In the genomic region with DNA sequence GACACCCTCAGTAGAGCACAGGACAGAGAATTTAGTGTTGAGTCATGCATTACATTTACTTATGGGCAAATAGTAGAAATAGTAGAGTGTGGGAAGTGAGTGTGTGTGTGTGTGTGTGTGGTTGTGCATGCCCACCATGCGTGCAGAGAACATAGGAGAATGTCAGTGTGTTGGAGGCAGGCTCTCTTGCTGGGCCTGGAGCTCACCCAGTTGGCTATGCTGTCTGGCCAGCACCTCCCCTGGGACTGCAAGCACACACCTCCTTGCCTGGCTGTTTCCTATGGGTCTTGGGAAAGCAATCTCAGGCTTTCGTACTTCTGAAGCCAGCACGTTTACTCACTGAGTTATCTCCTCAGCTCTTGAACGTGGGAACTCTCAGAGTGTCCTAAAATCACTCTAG, we compare ENCODE assay signal across 36 mouse cellular contexts. TPM values are rescaled to one million over a fixed set of nuclear protein-coding genes. Genes with fewer than 3 reads are reported as not detected.
DNase-seq lines count a peak whose midpoint lies in the region; ATAC-seq and TF ChIP-seq lines count a peak whose summit lies in the region.
"Had no signal": no experiment of that assay in that cellular context is flagged by ENCODE, and none has a peak within 500 bp of the region (broad histone marks: within the 10 kb centered on the region; RNA-seq: fewer than 3 reads in every experiment).

No protein-coding gene starts in this region.

- no peak for TF ChIP-seq CTCF in lung, postnatal 0 days (IDR thresholded peaks at IDR 0.05)
- no peak for TF ChIP-seq CTCF in lung, adult 2 months (IDR thresholded peaks at IDR 0.05; ENCODE audit: insufficient read depth, low read length)

- peak overlapping the region; percentile 20 for H3K27ac ChIP-seq in lung, postnatal 0 days (ENCODE audit: low read length)
- H3K27ac ChIP-seq: embryonic facial prominence, embryonic 10.5 days; embryonic facial prominence, embryonic 13.5 days; forebrain, embryonic 13.5 days; gastrocnemius, adult 2 months; heart, embryonic 15.5 days; hindbrain, embryonic 14.5 days; hindbrain, postnatal 0 days had no signal

- no peak overlapping the region for H3K4me3 ChIP-seq in lung, postnatal 0 days (ENCODE audit: low read depth, low read length)
- H3K4me3 ChIP-seq in lung, adult 2 months (replicated peaks; ENCODE audit: extremely low read depth, low read depth, low read length) = no peak overlapping the region
- H3K4me3 ChIP-seq: embryonic facial prominence, embryonic 10.5 days; embryonic facial prominence, embryonic 13.5 days; erythroblast, embryonic 14.5 days; forebrain, embryonic 13.5 days; gastrocnemius, adult 2 months; heart, embryonic 12.5 days; heart, embryonic 15.5 days had no signal

- no peak for TF ChIP-seq EP300 in lung, postnatal 0 days (IDR thresholded peaks at IDR 0.05)

- 33% methylated on average over 4 of the region's 4 CpGs for WGBS in lung, postnatal 0 days
- WGBS in lung, adult 2 months = 53% methylated on average over 4 of the region's 4 CpGs

- H3K9ac ChIP-seq in lung, postnatal 0 days (replicated peaks; ENCODE audit: low read depth) = no peak overlapping the region
- H3K9ac ChIP-seq: embryonic facial prominence, embryonic 13.5 days; forebrain, embryonic 13.5 days; heart, embryonic 12.5 days; heart, embryonic 15.5 days; hindbrain, embryonic 14.5 days had no signal

- no peaks in the 10 kb centered on the region for H3K36me3 ChIP-seq in lung, postnatal 0 days (ENCODE audit: insufficient read depth, low read length)
- H3K36me3 ChIP-seq: embryonic facial prominence, embryonic 10.5 days; embryonic facial prominence, embryonic 13.5 days; heart, embryonic 12.5 days; heart, embryonic 15.5 days had no signal

- intact Hi-C loops in heart, postnatal 36 days (cut with DNase I) = no loop called here

- no peak for TF ChIP-seq POLR2A in lung, adult 2 months (IDR thresholded peaks at IDR 0.05; ENCODE audit: borderline replicate concordance, extremely low read depth, low read depth, low read length)

- H3K27me3 ChIP-seq in lung, postnatal 0 days (replicated peaks; ENCODE audit: insufficient read depth, low read length) = no peaks in the 10 kb centered on the region
- H3K27me3 ChIP-seq: embryonic facial prominence, embryonic 13.5 days; forebrain, embryonic 13.5 days; heart, embryonic 15.5 days had no signal

- no peak overlapping the region; the same call in 1 of the 2 replicates for H3K4me2 ChIP-seq in lung, postnatal 0 days (replicated peaks; ENCODE audit: low read depth, low read length)
- H3K4me2 ChIP-seq: embryonic facial prominence, embryonic 13.5 days; forebrain, embryonic 13.5 days; heart, embryonic 12.5 days; hindbrain, embryonic 14.5 days had no signal

- ATAC-seq in lung, postnatal 0 days = peak; percentile 67
- peak; percentile 21; the same call in 1 of the 2 replicates for ATAC-seq in megakaryocyte-erythroid progenitor cell, adult 5-6 weeks (replicated peaks; ENCODE audit: low FRiP score, low TSS enrichment, poor library complexity, severe bottlenecking)
- ATAC-seq: CD4-positive, CD25-positive, alpha-beta regulatory T cell, adult 4 months; forebrain, embryonic 13.5 days; forebrain, embryonic 16.5 days; hindbrain, postnatal 0 days; inflammation-experienced regulatory T-cells, adult 6 months; intestine, embryonic 16.5 days had no signal

- H3K9me3 ChIP-seq in lung, postnatal 0 days (ENCODE audit: low read length) = no peaks in the 10 kb centered on the region
- H3K9me3 ChIP-seq: embryonic facial prominence, embryonic 10.5 days; embryonic facial prominence, embryonic 13.5 days; forebrain, embryonic 13.5 days; heart, embryonic 12.5 days; heart, embryonic 15.5 days had no signal

- peak; percentile 79 for DNase-seq in heart, adult 11 months
- DNase-seq in heart, postnatal 36 days = no peak
- DNase-seq in lung, postnatal 0 days (ENCODE audit: low spot score) = peak; percentile 63
- no peak for DNase-seq in lung, adult 2 months
- peak; percentile 24 for DNase-seq in adipocyte (ENCODE audit: low spot score)
- no peak for DNase-seq in frontal cortex, postnatal 25 days (ENCODE audit: low spot score in 2 of 2)
- DNase-seq: adrenal gland, postnatal 25 days; cerebellum, adult 11-12 months; cerebellum, adult 8-10 months; cerebellum, postnatal 10 days; cerebellum, postnatal 36 days; embryo, embryonic 11 days; gastrocnemius, adult 2 months; gastrocnemius, postnatal 14 days; heart, adult 18-20 months; heart, postnatal 10 days; heart, postnatal 4 days had no signal

- H3K4me1 ChIP-seq in lung, postnatal 0 days (ENCODE audit: insufficient read depth, low read depth, low read length) = no peaks in the 10 kb centered on the region
- H3K4me1 ChIP-seq in lung, adult 2 months (ENCODE audit: control insufficient read depth, insufficient read depth, low read length) = no peaks in the 10 kb centered on the region
- H3K4me1 ChIP-seq: embryonic facial prominence, embryonic 10.5 days; embryonic facial prominence, embryonic 13.5 days; forebrain, embryonic 13.5 days; heart, embryonic 15.5 days had no signal

RNA-seq across cellular contexts. Expression of a gene that starts 3.7 kb away (rescaled TPM):
- total RNA-seq in heart, postnatal 36 days (2021) = not detected
- polyA plus RNA-seq in lung, postnatal 0 days (2015; fragmentation: Nextera tagmentation; extraction: Ambion mirVana) = 3.3 and 4.1 TPM in 2 replicates
- polyA plus RNA-seq in lung, adult 2 months (2012; rRNA removed) = 0.14 and 0.27 TPM in 2 replicates
- not detected in 2 replicates for total RNA-seq in megakaryocyte-erythroid progenitor cell, adult 5-6 weeks (2014; fragmentation: Nextera tagmentation)
- not detected in 2 replicates for total RNA-seq in megakaryocyte-erythroid progenitor cell, adult 5-6 weeks (2017)
- total RNA-seq: adrenal gland, postnatal 25 days; gastrocnemius, adult 2 months; gastrocnemius, postnatal 14 days; gastrocnemius, postnatal 4 days; heart, adult 18-20 months; heart, postnatal 10 days; heart, postnatal 4 days; hindbrain, postnatal 0 days; MEL had no signal
- polyA plus RNA-seq: brain, embryonic 14.5 days; CD4-positive, CD25-positive, alpha-beta regulatory T cell, adult 4 months; cortical plate, adult 2 months; embryonic facial prominence, embryonic 10.5 days; embryonic facial prominence, embryonic 13.5 days; erythroblast, embryonic 14.5 days; forebrain, embryonic 13.5 days; forebrain, embryonic 16.5 days; heart, embryonic 12.5 days; heart, embryonic 15.5 days; hindbrain, embryonic 11.5 days; hindbrain, embryonic 14.5 days; hindbrain, postnatal 0 days; inflammation-experienced regulatory T-cells, adult 6 months; intestine, embryonic 16.5 days had no signal

RNA-seq across cellular contexts. Expression of a gene that starts 10.5 kb away (rescaled TPM):
- total RNA-seq in heart, postnatal 36 days (2021) = 10 to 100 TPM; 28.3 to 28.8 TPM
- 49.7 and 52.8 TPM in 2 replicates for polyA plus RNA-seq in lung, postnatal 0 days (2015; fragmentation: Nextera tagmentation; extraction: Ambion mirVana)
- polyA plus RNA-seq in lung, adult 2 months (2012; rRNA removed) = 19.8 and 21.3 TPM in 2 replicates
- 65.0 and 70.8 TPM in 2 replicates for total RNA-seq in megakaryocyte-erythroid progenitor cell, adult 5-6 weeks (2014; fragmentation: Nextera tagmentation)
- total RNA-seq in megakaryocyte-erythroid progenitor cell, adult 5-6 weeks (2017) = 113 and 125 TPM in 2 replicates

RNA-seq across cellular contexts. Expression of a gene that starts 47.3 kb away (rescaled TPM):
- total RNA-seq in heart, postnatal 36 days (2021) = 100 to 1,000 TPM; 148 to 201 TPM
- 2,893 and 3,526 TPM in 2 replicates for polyA plus RNA-seq in lung, postnatal 0 days (2015; fragmentation: Nextera tagmentation; extraction: Ambion mirVana)
- 3,937 and 4,776 TPM in 2 replicates for polyA plus RNA-seq in lung, adult 2 months (2012; rRNA removed)
- total RNA-seq in megakaryocyte-erythroid progenitor cell, adult 5-6 weeks (2014; fragmentation: Nextera tagmentation) = 0.92 and 84.9 TPM in 2 replicates
- 45.1 and 63.4 TPM in 2 replicates for total RNA-seq in megakaryocyte-erythroid progenitor cell, adult 5-6 weeks (2017)
- total RNA-seq: MEL had no signal

RNA-seq across cellular contexts. Expression of a gene that starts 57.8 kb away (rescaled TPM):
- total RNA-seq in heart, postnatal 36 days (2021) = 10 to 100 TPM; 14.0 to 16.1 TPM
- polyA plus RNA-seq in lung, postnatal 0 days (2015; fragmentation: Nextera tagmentation; extraction: Ambion mirVana) = 2,166 and 3,269 TPM in 2 replicates
- 304 and 343 TPM in 2 replicates for polyA plus RNA-seq in lung, adult 2 months (2012; rRNA removed)
- total RNA-seq in megakaryocyte-erythroid progenitor cell, adult 5-6 weeks (2014; fragmentation: Nextera tagmentation) = not detected in 2 replicates
- not detected in 2 replicates for total RNA-seq in megakaryocyte-erythroid progenitor cell, adult 5-6 weeks (2017)
- total RNA-seq: MEL had no signal
- polyA plus RNA-seq: C2C12; CD4-positive, CD25-positive, alpha-beta regulatory T cell, adult 4 months; embryonic facial prominence, embryonic 10.5 days; embryonic facial prominence, embryonic 13.5 days; erythroblast, embryonic 14.5 days; forebrain, embryonic 13.5 days; forebrain, embryonic 16.5 days; hindbrain, embryonic 11.5 days; hindbrain, embryonic 14.5 days; hindbrain, postnatal 0 days had no signal

Comparison
In these comparisons a context has a peak if more than half of its experiments do, and no peak if none do; other contexts are left out.
1. DNase-seq: peak in heart, adult 11 months (single experiment), lung, postnatal 0 days (single experiment) and adipocyte (single experiment); none in heart, postnatal 36 days (0 of 2), lung, adult 2 months (single experiment) and frontal cortex, postnatal 25 days (0 of 2).